Mouse (Mus musculus): Measurements from ENCODE around the gene Ssc4d. TPM values are rescaled to one million over a fixed set of nuclear protein-coding genes. Genes with fewer than 3 reads are reported as not detected.

Gene Ssc4d
- polyA plus RNA-seq, 1 experiment from 2014 or later: 1.5 TPM

GRCm38 (mm10) chr5:135966866-135967265 lies 7.5 kb downstream of the Ssc4d start:
- DNase-seq (ENCODE audit: low spot score): no peak
- Histone ChIP-seq H3K9ac (ENCODE audit: low read length) (no peak overlapping the region), H3K9me3 (ENCODE audit: control insufficient read depth, low read length) (no peaks in the 10 kb centered on the region), H3K27me3 (ENCODE audit: control insufficient read depth, insufficient read depth, low read length) (peaks cover 2% of the 10 kb centered on the region; the same call in 1 of the 2 replicates), H3K4me3 (ENCODE audit: low read depth, low read length) (no peak overlapping the region), H3K36me3 (ENCODE audit: control insufficient read depth, insufficient read depth, low read length) (no peaks in the 10 kb centered on the region), H3K4me2 (ENCODE audit: low read depth, low read length, severe bottlenecking) (no peak overlapping the region), H3K27ac (ENCODE audit: low read depth, low read length) (no peak overlapping the region), H3K4me1 (replicated peaks; ENCODE audit: control insufficient read depth, insufficient read depth, low read length) (peaks cover 7% of the 10 kb centered on the region; the same call in 1 of the 2 replicates)
- no peak for ATAC-seq (replicated peaks; ENCODE audit: low FRiP score)
- 66% methylated on average over 9 of the region's 9 CpGs for WGBS

GRCm38 (mm10) chr5:135965501-135965930 lies 8.8 kb downstream of the Ssc4d start:
- no peak for ATAC-seq (replicated peaks; ENCODE audit: low FRiP score)
- no peaks in the 10 kb centered on the region for H3K9me3 ChIP-seq (ENCODE audit: control insufficient read depth, low read length)

GRCm38 (mm10) chr5:135963280-135963627 lies 11.1 kb downstream of the Ssc4d start:
- DNase-seq (ENCODE audit: low spot score) (no peak), ATAC-seq (replicated peaks; ENCODE audit: low FRiP score) (no peak)
- Histone ChIP-seq H3K9ac (ENCODE audit: low read length) (peak overlapping the region; percentile 86), H3K4me3 (ENCODE audit: low read depth, low read length) (peak overlapping the region; percentile 55), H3K4me2 (ENCODE audit: low read depth, low read length, severe bottlenecking) (peak overlapping the region; percentile 99), H3K27me3 (ENCODE audit: control insufficient read depth, insufficient read depth, low read length) (peaks cover 2% of the 10 kb centered on the region; the same call in 1 of the 2 replicates), H3K4me1 (replicated peaks; ENCODE audit: control insufficient read depth, insufficient read depth, low read length) (peaks cover 7% of the 10 kb centered on the region; the same call in 1 of the 2 replicates), H3K36me3 (ENCODE audit: control insufficient read depth, insufficient read depth, low read length) (no peaks in the 10 kb centered on the region), H3K27ac (ENCODE audit: low read depth, low read length) (peak overlapping the region; percentile 92), H3K9me3 (ENCODE audit: control insufficient read depth, low read length) (no peaks in the 10 kb centered on the region)
- 6% methylated on average over 6 of the region's 6 CpGs for WGBS

More at GRCm38 (mm10) chr5:135965501-135965930, 8.8 kb downstream of the Ssc4d start:
- Histone ChIP-seq H3K4me2 (ENCODE audit: low read depth, low read length, severe bottlenecking) (peak overlapping the region; percentile 37; the same call in 1 of the 2 replicates), H3K9ac (ENCODE audit: low read length) (no peak overlapping the region), H3K4me1 (replicated peaks; ENCODE audit: control insufficient read depth, insufficient read depth, low read length) (peaks cover 7% of the 10 kb centered on the region; the same call in 1 of the 2 replicates), H3K4me3 (ENCODE audit: low read depth, low read length) (no peak overlapping the region), H3K36me3 (ENCODE audit: control insufficient read depth, insufficient read depth, low read length) (no peaks in the 10 kb centered on the region), H3K27ac (ENCODE audit: low read depth, low read length) (no peak overlapping the region), H3K27me3 (ENCODE audit: control insufficient read depth, insufficient read depth, low read length) (peaks cover 2% of the 10 kb centered on the region; the same call in 1 of the 2 replicates)
- no peak for DNase-seq (ENCODE audit: low spot score)
- whole genome bisulfite sequencing: 12% methylated on average over 24 of the region's 24 CpGs

DNA sequence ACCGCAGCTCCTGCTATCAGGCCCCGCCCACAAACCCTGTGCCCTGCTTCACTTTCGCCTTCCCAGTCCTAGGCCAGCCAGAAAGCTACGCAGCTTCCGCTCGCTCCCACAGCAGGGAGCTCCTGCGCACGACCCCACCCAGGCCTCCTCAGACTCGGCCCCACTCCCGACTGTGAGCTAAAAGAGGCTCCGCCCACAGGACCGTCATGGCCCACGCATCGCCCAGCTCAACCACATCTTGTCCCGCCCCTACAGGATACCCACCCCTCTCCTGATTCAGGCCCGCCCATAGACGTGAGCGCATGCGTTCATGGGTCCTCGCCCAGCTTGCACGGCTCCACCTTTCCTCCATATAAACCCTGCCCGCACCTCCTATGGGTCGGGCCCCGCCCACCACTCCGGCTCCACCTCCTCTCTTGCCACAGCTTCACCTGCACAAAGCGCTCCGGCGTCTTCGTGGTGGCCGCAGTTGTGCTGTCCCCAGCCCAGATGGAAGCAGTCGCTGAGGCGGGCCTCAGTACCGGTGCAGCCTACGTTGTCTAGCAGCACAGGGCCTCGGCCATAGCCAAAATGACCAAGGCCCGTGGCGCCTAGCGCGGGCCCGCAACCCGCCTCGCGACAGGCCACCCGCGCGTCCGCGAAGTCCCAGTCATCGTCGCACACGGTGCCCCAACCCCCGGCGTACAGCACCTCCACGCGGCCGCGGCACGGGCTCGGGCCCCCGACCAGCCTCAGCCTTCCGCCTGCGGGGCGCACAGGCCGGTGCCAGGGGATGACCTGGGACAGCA lies 11.6 kb downstream of the Ssc4d start:
- peak overlapping the region; percentile 92 for H3K27ac ChIP-seq (ENCODE audit: low read depth, low read length)
- H3K9ac ChIP-seq (ENCODE audit: low read length): peak overlapping the region; percentile 86
- no peaks in the 10 kb centered on the region for H3K9me3 ChIP-seq (ENCODE audit: control insufficient read depth, low read length)
- peaks cover 7% of the 10 kb centered on the region; the same call in 1 of the 2 replicates for H3K4me1 ChIP-seq (replicated peaks; ENCODE audit: control insufficient read depth, insufficient read depth, low read length)
- peak overlapping the region; percentile 99 for H3K4me2 ChIP-seq (ENCODE audit: low read depth, low read length, severe bottlenecking)
- peaks cover 2% of the 10 kb centered on the region; the same call in 1 of the 2 replicates for H3K27me3 ChIP-seq (ENCODE audit: control insufficient read depth, insufficient read depth, low read length)
- no peaks in the 10 kb centered on the region for H3K36me3 ChIP-seq (ENCODE audit: control insufficient read depth, insufficient read depth, low read length)
- H3K4me3 ChIP-seq (ENCODE audit: low read depth, low read length): peak overlapping the region; percentile 55
- DNase-seq (ENCODE audit: low spot score) (peak; percentile 98), ATAC-seq (replicated peaks; ENCODE audit: low FRiP score) (peak; percentile 96)
- 1% methylated on average over 64 of the region's 64 CpGs for WGBS

DNA sequence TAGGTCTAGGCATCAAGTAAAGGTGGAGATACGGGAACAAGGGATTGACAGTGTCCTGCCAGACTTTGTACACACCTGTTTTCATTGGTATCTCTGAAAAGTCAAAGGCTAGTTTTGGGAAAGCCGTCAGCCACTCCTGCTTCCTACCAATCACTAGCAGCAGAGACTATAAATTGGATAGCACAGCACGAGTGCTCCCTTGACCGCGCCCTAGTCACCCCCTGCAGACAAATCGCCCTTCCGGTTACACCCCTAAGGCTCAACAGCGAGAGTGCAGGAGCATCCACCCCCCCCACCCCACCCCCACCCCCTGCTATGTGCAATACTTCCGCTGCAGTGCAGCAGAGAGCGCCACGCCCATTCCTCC lies 12.2 kb downstream of the Ssc4d start:
- H3K9me3 ChIP-seq (ENCODE audit: control insufficient read depth, low read length): no peaks in the 10 kb centered on the region
- under 1% methylated on average over 11 of the region's 11 CpGs for WGBS
- no peak for ATAC-seq (replicated peaks; ENCODE audit: low FRiP score)
- H3K36me3 ChIP-seq (ENCODE audit: control insufficient read depth, insufficient read depth, low read length): no peaks in the 10 kb centered on the region
- peak overlapping the region; percentile 46 for H3K9ac ChIP-seq (ENCODE audit: low read length)
- H3K4me2 ChIP-seq (ENCODE audit: low read depth, low read length, severe bottlenecking): peak overlapping the region; percentile 99
- peaks cover 2% of the 10 kb centered on the region; the same call in 1 of the 2 replicates for H3K27me3 ChIP-seq (ENCODE audit: control insufficient read depth, insufficient read depth, low read length)
- H3K4me3 ChIP-seq (ENCODE audit: low read depth, low read length): peak overlapping the region; percentile 55
- no peak for DNase-seq (ENCODE audit: low spot score)
- H3K27ac ChIP-seq (ENCODE audit: low read depth, low read length): peak overlapping the region; percentile 92
- peaks cover 9% of the 10 kb centered on the region; the same call in 1 of the 2 replicates for H3K4me1 ChIP-seq (replicated peaks; ENCODE audit: control insufficient read depth, insufficient read depth, low read length)

DNA sequence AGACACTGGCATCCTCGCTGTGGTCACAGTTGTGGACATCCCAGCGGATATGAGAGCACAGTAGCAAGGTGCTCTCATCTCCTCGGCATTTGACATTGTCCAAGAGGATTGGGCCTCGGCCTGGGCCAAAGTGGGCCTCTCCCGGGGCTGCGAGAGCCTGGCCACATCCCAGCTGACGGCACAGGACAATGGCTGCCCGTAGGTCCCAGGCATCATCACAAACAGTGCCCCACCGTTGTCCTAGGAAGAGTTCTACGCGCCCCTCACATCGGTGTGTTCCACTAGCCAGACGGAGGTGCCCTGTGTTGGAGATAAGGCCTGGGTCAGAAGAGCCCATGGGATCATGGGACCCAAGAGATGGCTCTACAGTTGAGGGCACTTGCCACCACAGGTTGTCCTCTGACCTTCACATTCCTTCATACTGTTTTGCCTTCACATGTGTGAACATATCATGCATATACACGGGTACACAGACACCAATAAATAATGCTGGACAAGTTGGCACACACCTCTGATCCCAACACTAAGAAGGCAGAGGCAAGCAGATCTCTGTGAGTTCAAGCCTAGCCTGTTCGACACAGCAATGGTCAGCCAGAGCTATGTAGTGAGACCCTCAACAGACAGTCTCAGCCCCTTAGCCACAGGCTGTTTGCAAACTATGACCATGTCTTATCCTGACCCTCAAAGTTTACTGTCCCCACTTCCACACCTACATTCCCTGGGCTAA lies 13.3 kb downstream of the Ssc4d start:
- no peaks in the 10 kb centered on the region for H3K36me3 ChIP-seq (ENCODE audit: control insufficient read depth, insufficient read depth, low read length)
- H3K4me3 ChIP-seq (ENCODE audit: low read depth, low read length): no peak overlapping the region
- H3K27ac ChIP-seq (ENCODE audit: low read depth, low read length): no peak overlapping the region; the same call in 1 of the 2 replicates
- WGBS: 96% methylated on average over 15 of the region's 15 CpGs
- no peaks in the 10 kb centered on the region for H3K9me3 ChIP-seq (ENCODE audit: control insufficient read depth, low read length)
- DNase-seq (ENCODE audit: low spot score) (no peak), ATAC-seq (replicated peaks; ENCODE audit: low FRiP score) (no peak)
- H3K4me2 ChIP-seq (ENCODE audit: low read depth, low read length, severe bottlenecking): no peak overlapping the region
- peaks cover 2% of the 10 kb centered on the region; the same call in 1 of the 2 replicates for H3K27me3 ChIP-seq (ENCODE audit: control insufficient read depth, insufficient read depth, low read length)
- H3K9ac ChIP-seq (ENCODE audit: low read length): no peak overlapping the region
- peaks cover 10% of the 10 kb centered on the region; the same call in 1 of the 2 replicates for H3K4me1 ChIP-seq (replicated peaks; ENCODE audit: control insufficient read depth, insufficient read depth, low read length)

GRCm38 (mm10) chr5:135959911-135960310 lies 14.4 kb downstream of the Ssc4d start:
- Histone ChIP-seq H3K4me1 (replicated peaks; ENCODE audit: control insufficient read depth, insufficient read depth, low read length) (peaks cover 7% of the 10 kb centered on the region; the same call in 1 of the 2 replicates), H3K9ac (ENCODE audit: low read length) (no peak overlapping the region), H3K27me3 (ENCODE audit: control insufficient read depth, insufficient read depth, low read length) (no peaks in the 10 kb centered on the region), H3K4me3 (ENCODE audit: low read depth, low read length) (no peak overlapping the region), H3K36me3 (ENCODE audit: control insufficient read depth, insufficient read depth, low read length) (no peaks in the 10 kb centered on the region), H3K9me3 (ENCODE audit: control insufficient read depth, low read length) (no peaks in the 10 kb centered on the region), H3K27ac (ENCODE audit: low read depth, low read length) (no peak overlapping the region), H3K4me2 (ENCODE audit: low read depth, low read length, severe bottlenecking) (no peak overlapping the region)
- WGBS: 93% methylated on average over 7 of the region's 7 CpGs
- ATAC-seq (replicated peaks; ENCODE audit: low FRiP score) (no peak), DNase-seq (ENCODE audit: low spot score) (no peak)

DNA sequence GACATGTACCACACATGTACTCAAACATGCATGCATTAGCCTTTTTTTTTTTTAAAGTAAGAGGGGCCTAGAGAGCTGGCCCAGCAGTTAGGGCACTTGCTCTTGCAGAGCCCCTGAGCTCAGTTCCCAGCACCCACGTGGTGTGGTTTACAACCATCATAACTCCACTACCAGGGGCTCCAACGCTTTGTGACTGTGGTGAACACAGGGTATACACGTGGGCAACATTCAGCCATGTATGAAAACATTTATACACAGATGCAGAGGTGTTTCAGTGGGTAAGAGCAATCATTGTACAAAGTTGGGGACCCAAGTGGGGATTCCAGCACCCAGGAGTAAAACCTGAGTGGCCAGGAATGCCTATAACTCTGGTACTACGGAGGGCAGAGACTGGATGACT lies 16.0 kb downstream of the Ssc4d start:
- Histone ChIP-seq H3K9me3 (ENCODE audit: control insufficient read depth, low read length) (no peaks in the 10 kb centered on the region), H3K27me3 (ENCODE audit: control insufficient read depth, insufficient read depth, low read length) (no peaks in the 10 kb centered on the region), H3K4me2 (ENCODE audit: low read depth, low read length, severe bottlenecking) (no peak overlapping the region), H3K27ac (ENCODE audit: low read depth, low read length) (no peak overlapping the region; the same call in 1 of the 2 replicates), H3K9ac (ENCODE audit: low read length) (no peak overlapping the region), H3K36me3 (ENCODE audit: control insufficient read depth, insufficient read depth, low read length) (no peaks in the 10 kb centered on the region), H3K4me1 (replicated peaks; ENCODE audit: control insufficient read depth, insufficient read depth, low read length) (peaks cover 7% of the 10 kb centered on the region; the same call in 1 of the 2 replicates), H3K4me3 (ENCODE audit: low read depth, low read length) (no peak overlapping the region)
- no peak for DNase-seq (ENCODE audit: low spot score)
- WGBS: 91% methylated on average over 4 of the region's 4 CpGs
- no peak for ATAC-seq (replicated peaks; ENCODE audit: low FRiP score)

All from forebrain, embryonic 11.5 days (tissue).